Mouse (Mus musculus) frontal cortex, postnatal 36 days (tissue): ENCODE measurements around the gene Ap2a2.
"Not testable (repeated sequence)": the region's sequence is repeated elsewhere in the genome, so short reads cannot be mapped to it uniquely, and the experiment has no call there.

Experiments
- DNase-seq, 2 experiments: peaks; one replicate each; pipeline ENCODE4 v3.0.0; 2022; ENCODE audit warnings: low spot score in 2 of 2

Ap2a2 gene

DNA sequence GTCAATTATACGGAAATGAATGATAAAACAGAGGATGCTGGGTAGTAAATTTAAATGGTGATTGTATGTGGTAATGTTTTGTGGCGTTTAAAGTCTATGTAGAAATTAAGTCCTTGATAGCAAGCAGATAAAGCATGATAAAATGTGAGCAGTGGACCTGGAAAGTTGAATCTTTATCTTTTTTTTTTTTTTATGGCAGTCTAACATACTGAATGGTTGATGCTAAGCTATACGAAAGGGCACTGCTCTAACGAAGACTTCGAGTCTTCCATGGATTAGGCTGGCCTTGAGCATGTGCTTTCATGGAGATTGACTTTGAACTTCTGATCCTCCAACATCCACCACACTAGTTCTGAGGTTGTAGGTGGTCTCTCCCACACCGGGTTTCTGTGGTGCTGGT is 31.1 kb downstream of the Ap2a2 start:
- DNase-seq: no peak

GRCm38 (mm10) chr7:141596971-141597370 is 35.0 kb downstream of the Ap2a2 start:
- DNase-seq: no peak

DNA sequence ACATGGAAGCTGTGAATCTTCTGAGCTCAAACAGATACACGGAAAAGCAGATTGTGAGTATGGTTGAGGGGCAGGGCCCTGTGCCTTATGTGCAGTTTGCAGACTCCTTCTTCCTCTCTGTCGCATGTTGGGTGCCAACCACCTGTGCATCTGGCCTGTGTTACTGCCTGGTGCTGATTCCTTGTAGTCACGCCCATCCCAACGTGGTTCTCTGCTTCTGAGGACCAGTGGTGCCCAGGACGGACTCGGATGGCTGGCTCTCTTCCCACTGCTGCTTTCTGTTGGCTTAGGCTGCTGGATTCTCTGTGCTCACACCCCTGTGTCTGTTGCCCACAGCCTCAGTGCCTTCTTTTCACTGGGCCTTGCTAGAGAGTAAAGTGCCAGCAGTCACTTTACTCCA is 35.6 kb downstream of the Ap2a2 start:
- DNase-seq: no peak

DNA sequence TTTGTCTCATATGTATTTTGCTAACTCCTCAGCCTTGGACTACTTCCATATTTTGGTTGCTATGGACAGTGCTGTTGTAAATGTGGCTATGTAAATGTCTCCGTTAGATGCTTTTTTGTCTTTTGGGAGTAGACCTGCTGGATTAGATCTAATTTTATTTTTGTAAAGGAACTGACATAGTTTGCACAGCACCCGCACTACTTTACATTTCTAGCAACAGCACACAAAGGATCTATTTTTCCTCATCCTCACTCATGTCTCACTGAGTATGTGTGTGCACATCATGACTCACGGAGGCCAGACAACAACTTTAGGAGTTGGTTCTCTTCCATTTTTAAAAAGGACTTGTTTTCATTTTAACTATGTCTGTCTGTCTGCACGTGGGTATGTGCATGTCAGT is 45.7 kb downstream of the Ap2a2 start:
- DNase-seq: peak in 1 of 2 experiments; percentile 44

DNA sequence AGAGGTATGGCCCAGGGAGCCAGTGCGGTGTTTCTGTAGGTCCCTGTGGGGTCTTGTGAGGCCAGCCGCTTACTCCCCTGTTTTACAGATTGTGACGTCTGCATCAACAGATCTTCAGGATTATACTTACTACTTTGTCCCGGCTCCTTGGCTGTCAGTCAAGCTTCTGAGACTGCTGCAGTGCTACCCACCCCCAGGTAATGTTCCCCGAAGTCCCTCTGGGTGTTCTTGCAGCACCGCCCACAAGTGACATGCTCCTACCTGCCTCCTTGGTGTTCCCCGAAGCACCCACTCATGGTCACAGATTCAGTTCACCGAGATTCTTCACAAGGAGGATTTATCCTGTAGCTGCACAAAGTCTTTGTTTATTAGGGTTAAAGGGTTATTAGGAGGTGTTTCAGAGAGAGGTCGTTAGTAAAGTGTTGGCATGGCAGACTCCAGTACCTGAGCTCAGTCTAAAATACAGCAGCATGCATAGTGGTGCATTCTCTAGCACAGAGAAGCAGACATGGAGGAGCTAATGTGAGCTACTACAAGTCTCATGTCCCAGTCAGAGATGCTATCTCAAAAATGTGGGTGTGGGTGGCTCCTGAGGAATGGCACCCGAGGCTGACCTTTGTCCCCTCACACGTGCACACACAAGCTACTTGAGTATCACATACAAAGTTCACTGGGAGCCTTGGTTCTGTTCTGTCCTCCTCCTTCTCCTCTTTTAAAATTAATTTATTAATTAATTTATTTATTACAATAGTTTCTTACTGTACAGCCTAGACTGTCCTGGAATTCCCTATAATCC is 47.9 kb downstream of the Ap2a2 start:
- peak; percentile 16 to 42 for DNase-seq

GRCm38 (mm10) chr7:141611711-141612370 is 49.9 kb downstream of the Ap2a2 start:
- DNase-seq: no peak

DNA sequence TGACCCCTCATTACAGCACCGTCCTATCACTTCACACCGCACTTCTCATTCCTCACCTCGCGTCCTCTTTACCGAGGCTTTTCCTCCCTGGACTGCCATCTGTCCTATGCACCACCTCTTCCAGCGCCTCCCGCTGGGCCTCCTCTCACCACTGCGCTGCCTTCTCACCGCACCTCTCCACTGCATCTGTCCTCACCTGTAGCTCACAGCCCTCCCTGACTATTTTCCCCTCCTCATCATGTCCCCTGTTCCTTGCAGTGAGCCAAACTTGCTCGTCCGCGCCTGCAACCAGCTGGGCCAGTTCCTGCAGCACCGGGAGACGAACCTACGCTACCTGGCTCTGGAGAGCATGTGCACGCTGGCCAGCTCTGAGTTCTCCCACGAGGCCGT is 50.4 kb downstream of the Ap2a2 start:
- no peak for DNase-seq

DNA sequence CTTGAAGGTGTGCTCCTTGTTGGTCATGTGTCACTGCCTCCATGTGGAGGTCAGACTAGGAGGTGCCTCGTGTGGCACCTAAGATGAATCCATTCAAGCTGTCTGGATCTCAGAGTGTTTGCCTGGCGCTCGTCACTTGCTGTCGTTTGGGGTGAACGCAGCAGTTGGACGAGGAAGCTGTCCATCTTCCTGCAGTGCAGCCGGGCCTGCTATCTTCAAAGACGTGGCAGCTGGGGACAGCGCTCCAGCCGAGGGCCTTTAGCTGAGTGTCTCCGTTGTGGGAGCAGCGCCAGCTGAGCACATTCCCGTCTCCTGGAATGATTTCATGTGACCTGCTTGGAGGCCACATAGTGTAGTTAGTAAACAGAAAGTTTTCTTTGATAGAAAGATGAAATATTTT is 50.8 kb downstream of the Ap2a2 start:
- no peak for DNase-seq

GRCm38 (mm10) chr7:141614329-141614832 is 52.4 kb downstream of the Ap2a2 start:
- no peak for DNase-seq

DNA sequence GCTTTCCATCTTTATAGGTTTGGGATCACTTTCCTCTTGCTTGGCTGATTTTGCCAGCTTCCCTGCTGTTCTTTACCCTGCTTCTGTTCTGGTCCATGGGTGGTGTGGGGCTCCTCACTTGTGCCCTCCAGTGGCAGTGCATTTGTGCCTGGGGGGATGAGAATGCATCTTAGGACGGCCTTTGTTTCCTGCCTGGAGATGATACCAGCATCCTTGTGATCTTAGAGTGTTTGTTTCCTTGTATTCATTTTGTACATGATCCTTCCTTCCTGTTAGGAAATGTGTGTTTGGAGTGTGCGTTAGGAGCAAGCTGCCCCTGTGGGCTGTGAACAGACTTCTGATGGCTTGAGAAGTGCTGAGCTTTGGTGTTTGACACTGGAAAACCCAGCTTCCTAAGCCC is 62.2 kb downstream of the Ap2a2 start:
- DNase-seq: no peak

DNA sequence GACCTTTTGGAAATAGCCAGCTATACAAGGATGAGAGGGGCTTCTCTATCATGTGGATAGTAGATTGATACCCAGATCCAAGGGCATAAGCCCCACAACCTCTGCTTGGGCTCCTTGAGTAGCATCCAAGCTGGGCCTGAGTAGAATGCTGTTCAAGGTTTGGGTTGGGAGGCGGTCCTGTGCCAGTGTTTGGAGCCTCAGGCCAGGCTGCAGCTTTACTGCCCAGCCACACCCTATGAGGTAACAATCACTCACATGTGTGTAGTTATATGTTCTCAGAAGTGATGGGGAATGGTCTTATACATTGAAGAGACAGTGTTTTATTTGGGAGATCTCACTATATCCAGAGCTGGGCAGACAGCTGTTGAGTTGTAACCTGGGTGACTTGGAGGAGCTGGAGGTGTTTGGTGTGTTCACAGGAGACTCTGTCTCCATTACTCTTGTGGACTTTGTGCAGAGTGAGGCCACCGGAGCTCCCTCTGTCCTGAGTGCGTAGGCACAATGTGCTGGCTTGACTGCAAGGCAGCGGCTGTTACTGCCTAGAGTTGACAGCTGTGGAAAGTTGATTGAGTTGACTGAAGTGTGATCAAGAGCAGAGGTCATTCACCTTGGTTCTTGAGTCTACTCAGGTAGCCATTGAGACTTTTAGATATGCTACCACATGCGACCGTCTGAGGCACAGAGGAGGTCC is 63.3 kb downstream of the Ap2a2 start:
- no peak for DNase-seq

- DNase-seq: no peak
Measured at GRCm38 (mm10) chr7:141628018-141628417, 66.0 kb downstream of the Ap2a2 start.

DNA sequence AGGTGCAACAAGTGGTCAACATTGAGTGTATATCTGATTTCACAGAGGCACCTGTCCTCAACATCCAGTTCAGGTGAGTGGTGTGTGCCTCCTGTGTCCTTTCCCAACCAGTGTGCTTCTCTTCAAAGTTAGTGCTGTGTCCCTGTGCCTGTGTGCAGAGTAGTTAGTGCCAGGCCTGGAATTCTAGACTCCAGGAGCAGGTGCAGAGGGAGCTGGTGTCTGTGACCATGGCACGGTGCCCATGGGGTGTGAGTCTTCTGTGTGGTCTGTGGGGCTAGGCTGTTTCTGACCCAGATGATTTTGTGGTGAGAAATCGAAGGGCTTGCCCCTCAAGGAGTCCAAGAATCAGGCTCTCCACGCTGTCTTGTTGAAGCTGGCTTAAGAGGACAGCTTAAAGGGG is 67.3 kb downstream of the Ap2a2 start:
- DNase-seq: no peak

- DNase-seq: not testable (repeated sequence)
Measured at GRCm38 (mm10) chr7:141638077-141638476, 76.1 kb downstream of the Ap2a2 start.

DNA sequence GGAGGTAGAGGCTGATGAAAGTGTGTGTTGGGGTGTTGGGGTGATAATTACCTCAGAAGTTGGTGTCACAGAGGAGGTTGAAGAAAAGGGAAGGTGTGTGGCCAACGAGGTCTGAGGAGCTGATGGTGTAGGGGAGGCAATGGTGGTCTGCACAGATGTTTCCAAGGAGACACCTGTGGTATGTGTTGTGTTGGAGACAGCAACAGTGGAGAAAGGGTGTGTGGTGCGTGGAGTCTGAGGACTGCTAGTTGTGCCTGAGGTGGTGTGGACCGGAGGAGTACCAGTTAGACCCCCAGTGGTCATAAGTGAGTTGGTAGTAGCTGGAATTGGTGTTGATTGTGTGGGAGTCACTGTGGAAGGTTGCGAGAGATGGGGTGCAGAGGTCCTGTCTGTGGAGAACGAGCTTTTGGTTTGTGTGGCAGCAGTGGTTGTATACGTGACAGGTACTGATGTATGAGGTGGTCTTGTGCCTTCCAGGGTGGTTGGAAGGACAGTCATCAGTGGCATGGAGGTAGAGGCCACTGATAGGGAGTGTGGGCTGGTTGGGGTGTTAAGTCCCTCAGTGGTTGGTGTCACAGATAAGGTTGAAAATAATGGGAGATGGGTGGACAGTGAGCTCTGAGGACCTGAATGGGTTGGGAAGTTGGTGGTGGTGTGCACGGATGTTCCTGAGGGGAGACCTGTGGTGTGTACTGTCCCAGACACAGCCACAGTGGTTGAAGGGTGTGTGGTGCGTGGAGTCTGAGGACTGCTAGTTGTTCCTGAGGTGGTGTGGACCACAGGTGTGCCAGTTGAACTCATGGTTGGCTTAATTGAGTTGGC is 76.8 kb downstream of the Ap2a2 start:
- DNase-seq: not testable (repeated sequence)

DNA sequence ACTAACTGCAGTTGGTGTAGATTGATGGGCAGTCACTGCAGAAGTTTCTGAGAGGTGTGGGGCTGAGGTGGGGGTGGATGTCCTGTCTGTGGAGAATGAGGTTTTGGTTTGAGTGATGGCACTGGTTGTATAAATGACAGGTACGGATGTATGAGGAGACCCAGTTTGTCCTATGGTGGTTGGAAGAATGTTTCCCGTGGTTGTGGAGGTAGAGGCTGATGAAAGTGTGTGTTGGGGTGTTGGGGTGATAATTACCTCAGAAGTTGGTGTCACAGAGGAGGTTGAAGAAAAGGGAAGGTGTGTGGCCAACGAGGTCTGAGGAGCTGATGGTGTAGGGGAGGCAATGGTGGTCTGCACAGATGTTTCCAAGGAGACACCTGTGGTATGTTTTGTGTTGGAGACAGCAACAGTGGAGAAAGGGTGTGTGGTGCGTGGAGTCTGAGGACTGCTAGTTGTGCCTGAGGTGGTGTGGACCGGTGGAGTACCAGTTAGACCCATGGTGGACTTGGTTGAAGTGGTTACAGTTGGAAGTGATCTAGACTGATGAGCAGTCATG is 77.4 kb downstream of the Ap2a2 start:
- not testable (repeated sequence) for DNase-seq

DNA sequence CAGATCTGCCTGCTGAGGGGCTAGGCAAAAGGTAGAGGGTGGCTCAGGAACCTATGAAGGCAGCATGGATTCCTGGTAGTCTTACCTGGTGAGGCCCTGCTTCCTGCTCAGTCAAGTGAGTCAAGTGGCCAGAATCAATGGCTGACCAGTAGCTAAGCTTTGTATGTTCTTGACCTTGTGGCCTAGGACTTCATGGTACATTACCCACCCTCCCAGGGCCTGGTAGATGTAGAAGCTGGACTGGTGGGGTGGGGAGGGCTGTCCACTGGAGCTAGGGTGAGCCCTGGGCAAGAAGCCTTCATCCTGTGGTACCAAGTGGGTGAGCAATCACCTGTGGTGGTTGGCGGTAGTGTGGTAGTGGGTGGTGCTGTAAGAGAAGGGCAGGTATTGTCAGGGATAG is 80.4 kb downstream of the Ap2a2 start:
- no peak for DNase-seq

DNA sequence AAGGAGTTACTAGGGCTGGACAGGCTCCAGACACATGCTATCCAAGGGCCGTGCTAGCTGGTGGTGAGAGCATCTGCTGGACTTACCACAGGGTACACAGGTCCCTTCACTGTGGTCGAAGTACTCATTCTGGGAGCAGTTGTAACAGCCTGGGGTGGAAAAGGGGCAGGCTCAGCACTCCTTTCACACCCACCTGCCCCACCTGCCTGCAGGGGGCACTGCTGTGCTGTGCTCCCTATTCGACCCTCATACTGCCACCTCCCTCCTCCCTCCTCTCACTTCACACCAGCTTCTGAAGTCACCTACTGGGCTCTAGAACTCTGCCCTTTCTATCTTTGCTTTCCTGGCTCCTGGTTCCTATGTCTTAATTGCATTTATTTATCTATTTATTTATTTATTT is 81.2 kb downstream of the Ap2a2 start:
- no peak for DNase-seq

GRCm38 (mm10) chr7:141647083-141647482 is 85.1 kb downstream of the Ap2a2 start:
- no peak for DNase-seq

- no peak for DNase-seq
Measured at GRCm38 (mm10) chr7:141647815-141648214, 85.8 kb downstream of the Ap2a2 start.

GRCm38 (mm10) chr7:141652191-141652590 is 90.2 kb downstream of the Ap2a2 start:
- DNase-seq: no peak
